Mouse (Mus musculus) cortical plate, adult 2 months (tissue): Measurements from ENCODE around the gene Pik3r5. TPM values are rescaled to one million over a fixed set of nuclear protein-coding genes. Genes with fewer than 3 reads are reported as not detected.
A peak's percentile ranks its signal among the peaks of the same experiment; 100 is the strongest.

Experiments
- H3K27ac ChIP-seq: fragments of 200-500 bp; 2 replicates; pipeline ENCODE4 v1.5.1; 2012; ENCODE audit warnings: low read length, control low read depth, inconsistent platforms; ENCODE audit not compliant: insufficient read depth
- H3K4me1 ChIP-seq: fragments of 200-500 bp; 2 replicates; pipeline ENCODE4 v1.6.1; 2011; ENCODE audit warnings: low read length; ENCODE audit not compliant: control insufficient read depth, insufficient read depth
- H3K4me3 ChIP-seq: fragments of 200-500 bp; 2 replicates; pipeline ENCODE4 v1.5.1; 2011; ENCODE audit warnings: mild to moderate bottlenecking, low read length, control low read depth; ENCODE audit not compliant: insufficient read depth
- CTCF ChIP-seq: fragments of 200-500 bp; IDR thresholded peaks from 2 replicates; pipeline ENCODE4 v1.5.1; 2011; ENCODE audit warnings: mild to moderate bottlenecking, control low read depth, low read length; ENCODE audit not compliant: insufficient read depth; ENCODE audit errors: extremely low read depth
- POLR2A ChIP-seq: fragments of 200-500 bp; IDR thresholded peaks from 2 replicates; pipeline ENCODE4 v1.6.1; 2011; ENCODE audit warnings: mild to moderate bottlenecking, low read length, control low read depth; ENCODE audit not compliant: insufficient read depth; ENCODE audit errors: extremely low read depth
- polyA plus RNA-seq: library from polyadenylated mRNA; depleted of rRNA; stranded (reverse); fragments of >200 nt; gene quantifications from 2 replicates; pipeline ENCODE4 v1.2.3, GENCODE M21; 2012; rRNA removed

Pik3r5 gene
- polyA plus RNA-seq, 1 experiment = 2.6 TPM

GRCm38 (mm10) chr11:68532773-68533172 is 100.9 kb downstream of the Pik3r5 start:
- no peak overlapping the region for H3K27ac ChIP-seq
- no peak for TF ChIP-seq POLR2A
- peaks cover 2% of the 10 kb centered on the region for H3K4me1 ChIP-seq
- no peak overlapping the region for H3K4me3 ChIP-seq

- TF ChIP-seq CTCF = no peak
- TF ChIP-seq POLR2A = no peak
- Histone ChIP-seq H3K27ac (no peak overlapping the region), H3K4me1 (peaks cover 2% of the 10 kb centered on the region)
These were observed 102.1 kb downstream of the Pik3r5 start for GRCm38 (mm10) chr11:68533971-68534475.

GRCm38 (mm10) chr11:68536026-68536425 is 104.1 kb downstream of the Pik3r5 start:
- no peak overlapping the region for H3K27ac ChIP-seq
- TF ChIP-seq CTCF (no peak), POLR2A (no peak)

More at GRCm38 (mm10) chr11:68533971-68534475, 102.1 kb downstream of the Pik3r5 start:
- no peak overlapping the region for H3K4me3 ChIP-seq

GRCm38 (mm10) chr11:68536465-68536864 is 104.5 kb downstream of the Pik3r5 start:
- no peak overlapping the region for H3K4me3 ChIP-seq
- H3K27ac ChIP-seq = no peak overlapping the region
- TF ChIP-seq CTCF (no peak), POLR2A (no peak)
- H3K4me1 ChIP-seq = no peaks in the 10 kb centered on the region

More at GRCm38 (mm10) chr11:68536026-68536425, 104.1 kb downstream of the Pik3r5 start:
- H3K4me3 ChIP-seq = no peak overlapping the region
- H3K4me1 ChIP-seq = no peaks in the 10 kb centered on the region

GRCm38 (mm10) chr11:68539621-68540020 is 107.7 kb downstream of the Pik3r5 start:
- no peak overlapping the region for H3K27ac ChIP-seq
- H3K4me1 ChIP-seq = no peaks in the 10 kb centered on the region
- no peak overlapping the region for H3K4me3 ChIP-seq
- TF ChIP-seq POLR2A = no peak
- no peak for TF ChIP-seq CTCF

GRCm38 (mm10) chr11:68544554-68544953 is 112.6 kb downstream of the Pik3r5 start:
- no peaks in the 10 kb centered on the region for H3K4me1 ChIP-seq
- no peak for TF ChIP-seq POLR2A
- TF ChIP-seq CTCF = peak; percentile 47; the same call in 1 of the 2 replicates
- H3K27ac ChIP-seq = no peak overlapping the region
- no peak overlapping the region for H3K4me3 ChIP-seq

- no peak overlapping the region for H3K4me3 ChIP-seq
- no peak overlapping the region for H3K27ac ChIP-seq
- TF ChIP-seq CTCF (no peak), POLR2A (no peak)
- H3K4me1 ChIP-seq = no peaks in the 10 kb centered on the region
These were observed 113.3 kb downstream of the Pik3r5 start for GRCm38 (mm10) chr11:68545172-68545571.

- H3K27ac ChIP-seq = no peak overlapping the region
- H3K4me1 ChIP-seq = no peaks in the 10 kb centered on the region
- no peak for TF ChIP-seq POLR2A
- TF ChIP-seq CTCF = no peak
- no peak overlapping the region for H3K4me3 ChIP-seq
These were observed 113.8 kb downstream of the Pik3r5 start for GRCm38 (mm10) chr11:68545682-68546222.

Other genes with a start within 250 kb of the Pik3r5 start
- 4.2 and 5.0 TPM in 2 replicates for gene Ntn1, start 31.3 kb upstream of the Pik3r5 start, polyA plus RNA-seq
- 3.8 and 4.4 TPM in 2 replicates for gene Pik3r6, start 70.9 kb downstream of the Pik3r5 start, polyA plus RNA-seq
- gene Mfsd6l, start 124.1 kb downstream of the Pik3r5 start, polyA plus RNA-seq = 0.08 TPM in 2 replicates
- gene Ccdc42, start 154.9 kb downstream of the Pik3r5 start, polyA plus RNA-seq = 0.36 and 0.92 TPM in 2 replicates